Mouse (Mus musculus) T-cell, adult 2 months (primary cell): ENCODE measurements around the gene Gm17482.

Source experiments
- DNase-seq: peaks from one replicate; pipeline ENCODE4 v3.0.0; 2022; ENCODE audit warnings: low spot score

Gm17482 gene

DNA sequence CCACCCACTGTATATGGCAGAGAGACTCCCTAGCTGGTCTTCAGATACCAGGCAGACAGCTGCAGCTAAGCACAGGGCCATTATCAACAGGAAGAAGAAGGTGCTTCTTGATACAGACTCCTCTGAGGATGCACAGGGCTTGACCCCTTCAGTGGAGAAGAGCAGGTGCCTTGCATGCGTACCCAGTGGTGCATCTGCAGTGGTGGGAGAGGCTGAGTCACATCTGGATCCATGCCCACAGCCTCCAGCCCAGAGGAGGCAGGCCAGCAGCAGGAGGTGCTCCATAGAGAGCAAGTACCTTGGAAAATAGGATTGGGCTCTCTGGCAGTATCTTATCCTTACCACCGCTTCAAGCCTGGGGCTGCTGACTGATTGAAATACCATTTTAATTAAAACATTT, 66.7 kb downstream of the Gm17482 start:
- no peak for DNase-seq

DNA sequence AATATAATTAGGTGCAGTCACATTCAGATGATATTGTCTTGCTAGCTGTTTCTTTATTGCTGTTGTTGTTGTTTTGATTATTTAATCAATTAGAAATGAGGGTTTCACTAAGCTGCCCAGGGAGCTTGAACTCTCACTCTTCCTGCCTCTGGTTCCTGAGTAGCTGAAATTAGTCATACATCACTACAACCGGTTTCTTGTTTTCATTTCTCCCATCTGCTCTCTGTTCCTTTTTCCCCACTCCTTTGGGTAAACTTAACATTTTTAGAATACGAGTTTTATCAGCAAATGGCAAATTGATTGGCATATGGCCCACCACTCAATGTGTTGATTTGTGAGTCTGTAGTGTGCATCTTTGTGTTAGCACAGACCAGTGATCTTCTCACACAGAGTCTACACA, 80.0 kb downstream of the Gm17482 start:
- no peak for DNase-seq
